Mouse (Mus musculus) T-helper 17 cell (primary cell): ENCODE measurements around the gene Aen.

Experiments used
- in situ Hi-C, 2 experiments: fragments of 300-600 bp; cut with MboI, MseI; formaldehyde crosslinking; loops; 1 replicate in 1 of 2; 2 replicates in 1 of 2; pipeline ENCODE4 v1.15.1; 2025; ENCODE audit warnings: high pct_unique_total_duplicates in 2 of 2

The Aen gene

DNA sequence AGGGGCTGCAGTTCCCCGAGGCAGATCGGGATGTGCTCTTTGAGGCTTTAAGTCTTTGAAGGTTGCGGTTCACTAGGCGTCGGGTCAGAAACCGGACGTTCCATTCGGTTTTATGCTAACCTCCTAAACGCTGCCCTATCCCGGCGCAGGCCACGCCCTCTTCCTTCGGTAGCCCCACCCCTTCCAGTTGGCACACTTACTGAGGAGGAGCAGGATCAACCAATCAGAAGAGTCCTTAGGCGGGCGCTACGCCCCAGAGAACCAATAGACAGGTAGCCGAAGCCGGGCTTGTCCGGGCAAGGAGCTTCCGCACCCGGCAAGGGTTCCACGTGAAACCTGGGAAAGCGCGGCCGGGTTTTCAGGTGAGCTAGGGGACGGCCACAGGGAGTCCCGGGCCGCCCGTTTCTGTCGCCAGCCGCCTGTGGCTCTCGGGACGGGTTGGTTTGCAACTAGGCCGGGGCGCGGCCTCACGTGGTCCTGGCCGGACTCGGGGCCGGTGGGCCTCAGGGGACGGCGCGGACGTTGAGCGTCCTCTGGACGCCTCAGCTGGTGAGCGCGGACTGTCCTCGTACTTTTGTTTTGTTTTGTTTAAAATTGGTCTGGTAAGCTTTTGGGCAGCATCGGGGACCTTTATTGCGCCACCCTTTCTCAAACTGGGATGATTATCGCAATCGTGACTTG lies at the start of gene Aen:
TSS of gene Aen (plus strand) at position 202 of the 681 bp plus-strand sequence.
- in situ Hi-C loops, result loop anchor here (10.0 to 25.0 kb wide), 2 partner anchors 308 to 1729 kb away; no protein-coding TSS in a partner anchor

DNA sequence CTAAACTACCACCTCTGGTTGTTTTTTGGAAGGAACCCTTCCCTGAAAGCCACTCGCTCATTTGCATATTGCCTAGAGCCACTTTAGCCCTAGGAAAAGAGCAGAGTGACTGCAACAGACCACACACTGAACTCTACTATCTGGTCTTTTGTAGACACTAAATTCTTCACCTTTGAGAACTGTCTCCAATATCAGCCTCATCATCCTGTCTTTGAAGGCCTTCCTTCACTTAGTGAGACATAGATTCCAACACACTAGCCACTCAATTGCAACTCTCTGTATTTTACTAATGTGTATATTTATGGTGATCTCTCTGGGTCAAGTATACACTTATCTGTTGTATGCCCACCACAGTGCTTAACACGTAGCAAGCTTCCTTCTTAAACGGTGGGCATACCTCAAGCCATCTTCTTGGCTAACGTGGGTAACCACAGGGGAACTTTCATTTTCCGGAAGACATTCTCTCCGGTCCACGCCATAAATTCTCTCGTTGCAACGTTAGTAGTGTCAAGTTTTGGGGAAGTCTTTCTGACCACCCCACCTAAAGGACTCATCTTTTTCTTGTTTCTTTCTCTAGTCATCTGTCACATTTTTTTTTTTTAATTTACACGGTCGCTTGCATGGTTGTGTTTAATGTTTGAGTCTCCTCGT lies 49.5 kb upstream of the Aen start:
- in situ Hi-C loops, result loop anchor here in 1 of 2 experiments (5.0 kb wide), 1 partner anchor 41 kb away; no protein-coding TSS in a partner anchor

DNA sequence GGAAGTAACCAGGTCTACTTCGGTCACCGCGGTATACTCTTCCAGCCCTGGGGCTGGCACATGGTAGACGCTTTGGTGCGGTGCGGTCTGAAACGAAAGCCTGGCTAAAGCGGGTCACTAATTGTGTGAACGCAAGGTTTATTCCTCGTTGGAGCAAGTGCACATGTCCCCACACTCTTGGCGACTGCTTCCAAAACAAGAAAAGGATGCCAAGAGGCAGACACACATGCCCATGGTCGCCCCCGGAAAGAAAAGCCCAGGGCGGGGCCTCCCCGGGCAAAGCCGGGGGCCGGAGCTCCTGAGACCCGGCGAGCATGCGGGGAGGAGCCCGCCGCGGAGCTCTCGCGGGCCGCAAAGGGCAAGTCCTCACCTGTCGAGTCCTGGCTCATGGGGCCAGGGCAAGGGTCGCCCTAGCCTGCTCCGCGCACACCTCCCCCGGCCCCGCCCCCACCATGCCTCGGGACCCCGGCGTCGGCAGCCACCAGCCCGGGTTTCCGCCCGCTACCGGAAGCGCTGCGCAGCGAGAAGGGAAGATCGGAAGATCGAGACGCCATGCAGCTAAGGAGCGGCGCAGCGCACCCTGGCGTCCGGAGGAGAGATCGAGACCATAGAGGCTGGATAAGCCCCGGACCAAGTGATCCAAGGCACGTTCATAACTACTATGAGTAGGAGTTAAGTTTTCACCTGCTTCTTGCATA lies 48.8 kb upstream of the Aen start, which contains the start of gene Det1:
TSS of gene Det1 (minus strand) at position 527 of the 698 bp plus-strand sequence.
- in situ Hi-C loops, result loop anchor here in 1 of 2 experiments (5.0 kb wide), 1 partner anchor 40 kb away; no protein-coding TSS in a partner anchor

GRCm38 (mm10) chr7:78854051-78854450 lies 41.6 kb upstream of the Aen start:
- in situ Hi-C loops, result no loop called here

- in situ Hi-C loops, result no loop called here
Measured at GRCm38 (mm10) chr7:78855044-78855655, 40.5 kb upstream of the Aen start.

GRCm38 (mm10) chr7:78863796-78864445 lies 31.7 kb upstream of the Aen start:
- in situ Hi-C loops, result loop anchor here in 1 of 2 experiments (10.0 kb wide), 1 partner anchor 1541 kb away; the partner anchor contains the start of gene Furin

GRCm38 (mm10) chr7:78864446-78864802 lies 31.2 kb upstream of the Aen start:
- in situ Hi-C loops, result loop anchor here in 1 of 2 experiments (10.0 kb wide), 1 partner anchor 1540 kb away; the partner anchor contains the start of gene Furin

- in situ Hi-C loops, result loop anchor here in 1 of 2 experiments (10.0 kb wide), 1 partner anchor 1539 kb away; the partner anchor contains the start of gene Furin
Measured at GRCm38 (mm10) chr7:78865212-78865949, 30.3 kb upstream of the Aen start.

- in situ Hi-C loops, result loop anchor here in 1 of 2 experiments (10.0 kb wide), 1 partner anchor 1536 kb away; the partner anchor contains the start of gene Furin
Measured at GRCm38 (mm10) chr7:78868731-78869130, 26.9 kb upstream of the Aen start.

DNA sequence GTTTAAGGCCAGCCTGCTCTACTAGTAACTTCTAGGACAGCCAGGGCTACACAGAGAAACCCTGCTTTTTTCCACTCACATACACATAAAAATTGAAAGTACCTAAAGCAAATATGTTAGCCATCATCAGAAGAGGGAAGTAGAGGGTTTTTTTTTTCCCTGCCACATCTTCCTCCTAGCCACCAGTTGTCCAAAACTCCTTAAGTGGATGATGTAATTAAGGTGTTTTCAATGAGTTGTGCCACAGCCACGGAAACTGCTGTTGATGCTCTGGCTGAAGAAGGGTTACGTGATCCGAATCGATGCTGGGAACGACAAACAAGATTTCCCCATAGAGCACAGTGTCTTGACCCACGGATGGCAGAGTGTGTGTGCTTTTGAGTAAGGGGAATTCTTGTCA lies 23.3 kb upstream of the Aen start:
- in situ Hi-C loops, result no loop called here

DNA sequence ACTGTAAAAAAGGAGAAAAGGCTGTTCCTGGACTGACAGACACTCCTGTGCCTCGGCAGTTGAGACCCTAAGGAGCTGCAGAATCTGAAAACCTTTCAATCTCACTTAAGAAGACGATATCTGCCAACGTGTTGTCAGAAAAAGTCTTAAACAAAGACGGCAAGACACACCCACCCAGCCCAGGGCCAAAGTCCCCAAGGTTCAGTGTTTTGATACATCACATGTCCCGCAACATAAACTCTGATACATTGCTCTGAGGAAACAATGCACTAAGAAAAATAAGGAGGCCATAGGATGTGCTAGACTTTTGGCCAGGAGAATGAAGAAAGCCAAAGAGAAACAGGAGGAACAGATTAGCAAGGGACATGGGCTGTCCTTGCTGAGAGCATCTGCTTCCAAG lies 22.8 kb upstream of the Aen start:
- in situ Hi-C loops, result no loop called here

DNA sequence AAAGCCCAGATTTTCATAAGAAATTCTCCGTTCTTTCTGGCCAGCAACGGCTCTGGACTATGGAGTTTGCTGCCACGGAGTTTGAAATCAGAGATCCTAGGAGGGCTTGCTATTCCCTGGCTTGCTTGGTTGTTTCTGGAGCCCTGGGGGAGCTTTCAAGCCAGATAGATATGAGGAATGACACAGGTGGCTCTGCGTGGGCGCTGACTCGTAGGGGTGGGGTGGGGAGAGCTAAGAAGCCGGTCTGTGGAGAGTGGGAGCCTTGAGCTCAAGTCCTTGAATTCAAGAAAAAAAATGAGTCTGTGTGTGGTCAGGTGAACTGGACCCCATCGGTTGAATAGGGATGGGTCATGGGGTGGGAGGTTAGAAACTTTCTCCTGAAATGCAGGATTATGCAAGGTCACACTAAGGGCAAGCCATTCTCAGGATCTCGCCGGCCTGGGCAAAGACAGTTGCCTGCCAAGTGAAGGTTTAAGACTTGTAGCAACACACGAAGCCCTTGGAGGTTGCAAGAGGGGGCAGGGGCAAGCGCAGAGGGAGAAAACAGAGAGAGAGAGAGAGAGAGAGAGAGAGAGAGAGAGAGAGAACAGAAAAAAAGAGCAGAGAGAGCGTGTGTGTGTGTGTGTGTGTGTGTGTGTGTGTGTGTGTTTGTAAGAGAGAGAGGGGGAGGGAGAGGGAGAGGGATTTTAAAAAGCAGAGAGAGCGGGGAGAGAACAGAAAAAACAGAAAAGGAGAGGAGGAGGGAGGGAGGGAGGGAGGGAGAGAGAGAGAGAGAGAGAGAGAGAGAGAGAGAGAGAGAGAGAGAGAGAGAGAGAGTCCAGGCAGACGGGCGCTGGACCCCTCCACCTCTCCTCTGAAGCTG lies 13.8 kb upstream of the Aen start:
- in situ Hi-C loops, result loop anchor here (10.0 to 25.0 kb wide), 2 partner anchors 295 to 307 kb away; no protein-coding TSS in a partner anchor

- in situ Hi-C loops, result loop anchor here (10.0 to 25.0 kb wide), 2 partner anchors 295 to 308 kb away; no protein-coding TSS in a partner anchor
Measured at GRCm38 (mm10) chr7:78882469-78882837, 13.2 kb upstream of the Aen start.

DNA sequence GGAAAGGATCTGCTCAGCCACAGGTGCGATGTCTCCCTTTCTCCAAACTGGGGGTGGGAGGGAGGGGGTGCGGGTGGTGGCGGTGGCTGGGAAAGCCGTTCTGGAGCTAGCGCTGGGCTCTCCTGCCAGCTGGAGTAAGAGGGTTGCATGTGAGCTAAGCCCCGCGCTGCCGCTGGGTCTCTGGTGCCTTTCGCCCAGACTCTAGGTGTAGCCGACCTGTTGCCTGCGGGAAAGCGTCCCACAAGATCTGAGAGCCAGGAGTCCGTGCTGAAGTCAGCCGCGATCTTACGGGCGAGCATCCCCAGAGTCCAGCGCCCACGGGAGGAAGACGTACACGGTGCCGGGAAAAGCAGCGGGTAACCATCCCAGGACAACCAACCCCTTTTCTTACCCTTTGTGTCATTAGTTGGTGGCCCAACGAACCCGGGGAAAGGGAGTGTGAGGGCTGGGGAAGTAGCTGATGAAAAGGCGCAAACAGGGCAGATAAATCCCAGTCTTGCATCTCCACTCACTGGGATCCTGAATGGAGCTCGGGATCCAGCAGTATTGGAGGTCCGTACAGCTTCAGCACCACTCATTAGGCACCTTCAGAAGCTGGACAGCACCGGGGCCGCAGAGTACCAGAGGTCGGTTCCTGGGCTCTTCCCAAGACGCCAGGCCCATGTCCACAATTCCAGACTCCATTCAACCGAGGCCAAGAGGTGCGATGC lies 12.5 kb upstream of the Aen start:
- in situ Hi-C loops, result loop anchor here (10.0 to 25.0 kb wide), 2 partner anchors 296 to 308 kb away; no protein-coding TSS in a partner anchor

- in situ Hi-C loops, result loop anchor here (10.0 to 25.0 kb wide), 2 partner anchors 296 to 309 kb away; no protein-coding TSS in a partner anchor
Measured at GRCm38 (mm10) chr7:78883726-78884060, 12.0 kb upstream of the Aen start.

- in situ Hi-C loops, result loop anchor here (10.0 to 25.0 kb wide), 2 partner anchors 297 to 309 kb away; no protein-coding TSS in a partner anchor
Measured at GRCm38 (mm10) chr7:78884139-78884538, 11.5 kb upstream of the Aen start.

GRCm38 (mm10) chr7:78885404-78885803 lies 10.2 kb upstream of the Aen start:
- in situ Hi-C loops, result loop anchor here (5.0 to 25.0 kb wide), 3 partner anchors 38 to 311 kb away; partner anchors contain the start of gene Det1 (in 1 of the 2)

- in situ Hi-C loops, result loop anchor here (5.0 to 25.0 kb wide), 3 partner anchors 39 to 312 kb away; partner anchors contain the start of gene Det1 (in 1 of the 2)
Measured at GRCm38 (mm10) chr7:78886496-78886895, 9.2 kb upstream of the Aen start.
